Mouse (Mus musculus): ENCODE results near the gene Bsn. TPM values are rescaled to one million over a fixed set of nuclear protein-coding genes. Genes with fewer than 3 reads are reported as not detected.

Gene Bsn
- polyA plus RNA-seq, 1 experiment from 2014 or later = 0.09 TPM

DNA sequence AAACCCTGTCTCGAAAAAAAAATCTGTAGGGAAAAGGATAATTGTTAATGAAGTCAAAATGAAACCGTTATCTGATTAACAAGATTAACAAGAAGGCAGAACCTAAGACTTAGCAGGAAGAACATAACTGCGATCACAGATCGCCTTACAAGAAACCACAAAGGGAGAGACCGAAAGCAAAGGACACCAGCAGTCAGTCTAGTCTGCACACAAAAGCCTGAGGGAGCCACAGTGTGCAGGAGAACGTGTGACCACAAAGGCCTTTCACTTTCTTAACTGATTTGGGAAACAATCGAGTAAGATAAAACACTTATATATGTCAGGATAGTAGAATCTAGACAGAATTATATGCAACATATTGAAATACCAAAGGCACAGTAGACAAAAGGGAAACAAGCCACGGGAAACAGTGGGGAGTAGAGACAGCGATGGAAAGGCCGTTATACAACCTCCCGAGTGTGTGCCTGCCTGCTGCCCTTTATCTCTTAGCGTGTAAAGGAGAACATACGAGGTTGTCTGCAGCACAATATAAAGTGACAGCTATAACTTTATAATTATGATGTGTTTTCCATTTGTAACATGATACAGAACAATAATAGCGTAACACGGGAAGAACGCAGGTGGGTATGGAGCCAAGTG is 26.4 kb downstream of the Bsn start:
- WGBS = 78% methylated on average over 16 of the region's 16 CpGs
- H3K27me3 ChIP-seq (ENCODE audit: control insufficient read depth, insufficient read depth, low read length) = no peaks in the 10 kb centered on the region
- no peak overlapping the region for H3K27ac ChIP-seq (replicated peaks in 1 of 2; ENCODE audit: control insufficient read depth in 1 of 2, insufficient read depth in 1 of 2, low read depth in 2 of 2, low read length in 2 of 2)
- no peaks in the 10 kb centered on the region for H3K4me1 ChIP-seq (ENCODE audit: control insufficient read depth in 2 of 2, insufficient read depth in 2 of 2, low read length in 2 of 2)
- H3K4me2 ChIP-seq (ENCODE audit: low read length) = no peak overlapping the region
- H3K36me3 ChIP-seq (ENCODE audit: control insufficient read depth, insufficient read depth, low read length) = no peaks in the 10 kb centered on the region
- no peak overlapping the region for H3K4me3 ChIP-seq (ENCODE audit: control insufficient read depth in 1 of 2, insufficient read depth in 1 of 2, low read depth in 1 of 2, low read length in 2 of 2)
- no peaks in the 10 kb centered on the region for H3K9me3 ChIP-seq (ENCODE audit: control insufficient read depth, low read length)
- ATAC-seq (ENCODE audit: insufficient number of reproducible peaks, insufficient read depth, low FRiP score, low read depth) = no peak
- no peak overlapping the region for H3K9ac ChIP-seq (ENCODE audit: low read length)

DNA sequence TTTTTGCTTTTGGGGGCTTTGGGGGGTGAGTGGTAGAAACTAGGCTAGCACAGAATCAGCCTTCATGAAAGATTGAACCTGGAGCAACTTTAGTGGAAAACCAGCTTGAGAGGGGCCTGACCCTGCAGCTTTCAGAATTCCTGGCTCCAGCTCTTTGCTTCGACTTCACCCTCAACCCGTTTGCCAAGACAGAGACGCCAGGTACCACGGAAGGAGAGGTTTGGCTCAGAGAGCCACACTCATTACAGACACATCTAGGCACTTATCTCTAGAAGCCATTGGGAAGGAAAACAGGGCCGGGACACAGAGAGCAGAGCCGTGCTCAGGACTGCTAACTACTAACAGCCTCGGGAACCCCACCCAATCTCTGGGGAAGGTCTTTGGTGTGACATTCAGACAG is 32.3 kb downstream of the Bsn start:
- ATAC-seq (ENCODE audit: insufficient number of reproducible peaks, insufficient read depth, low FRiP score, low read depth) = no peak
- no peak overlapping the region for H3K4me2 ChIP-seq (ENCODE audit: low read length)
- no peaks in the 10 kb centered on the region for H3K36me3 ChIP-seq (ENCODE audit: control insufficient read depth, insufficient read depth, low read length)
- WGBS = 26% methylated on average over 7 of the region's 7 CpGs
- H3K27ac ChIP-seq (replicated peaks in 1 of 2; ENCODE audit: control insufficient read depth in 1 of 2, insufficient read depth in 1 of 2, low read depth in 2 of 2, low read length in 2 of 2) = no peak overlapping the region
- H3K4me3 ChIP-seq (ENCODE audit: control insufficient read depth in 1 of 2, insufficient read depth in 1 of 2, low read depth in 1 of 2, low read length in 2 of 2) = no peak overlapping the region
- no peaks in the 10 kb centered on the region for H3K4me1 ChIP-seq (ENCODE audit: control insufficient read depth in 2 of 2, insufficient read depth in 2 of 2, low read length in 2 of 2)
- H3K9ac ChIP-seq (ENCODE audit: low read length) = no peak overlapping the region
- H3K27me3 ChIP-seq (ENCODE audit: control insufficient read depth, insufficient read depth, low read length) = no peaks in the 10 kb centered on the region
- H3K9me3 ChIP-seq (ENCODE audit: control insufficient read depth, low read length) = no peaks in the 10 kb centered on the region

DNA sequence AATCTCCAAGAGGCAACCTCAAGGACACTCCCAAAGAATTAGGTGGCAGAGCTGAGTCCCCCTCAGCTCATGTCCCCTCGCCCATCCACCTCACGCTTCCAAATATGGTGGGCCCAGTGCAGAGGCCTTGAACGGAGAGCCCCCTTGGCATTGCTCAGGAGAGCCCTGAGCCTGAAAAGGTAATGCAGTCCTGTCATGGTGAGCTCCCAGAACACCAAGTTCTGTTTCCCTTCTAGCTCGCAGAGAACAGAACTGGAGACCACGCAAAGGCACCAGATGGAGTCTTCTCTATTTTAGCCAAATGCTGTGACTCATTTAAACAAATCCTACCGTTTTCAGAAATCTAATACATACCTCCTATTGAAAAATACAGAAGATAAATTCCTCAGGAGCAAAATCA is 32.7 kb downstream of the Bsn start:
- H3K4me2 ChIP-seq (ENCODE audit: low read length) = no peak overlapping the region
- 76% methylated on average over 6 of the region's 6 CpGs for WGBS
- no peaks in the 10 kb centered on the region for H3K36me3 ChIP-seq (ENCODE audit: control insufficient read depth, insufficient read depth, low read length)
- ATAC-seq (ENCODE audit: insufficient number of reproducible peaks, insufficient read depth, low FRiP score, low read depth) = no peak
- H3K27me3 ChIP-seq (ENCODE audit: control insufficient read depth, insufficient read depth, low read length) = no peaks in the 10 kb centered on the region
- H3K9ac ChIP-seq (ENCODE audit: low read length) = no peak overlapping the region
- no peaks in the 10 kb centered on the region for H3K4me1 ChIP-seq (ENCODE audit: control insufficient read depth in 2 of 2, insufficient read depth in 2 of 2, low read length in 2 of 2)
- H3K9me3 ChIP-seq (ENCODE audit: control insufficient read depth, low read length) = no peaks in the 10 kb centered on the region
- no peak overlapping the region for H3K4me3 ChIP-seq (ENCODE audit: control insufficient read depth in 1 of 2, insufficient read depth in 1 of 2, low read depth in 1 of 2, low read length in 2 of 2)
- H3K27ac ChIP-seq (replicated peaks in 1 of 2; ENCODE audit: control insufficient read depth in 1 of 2, insufficient read depth in 1 of 2, low read depth in 2 of 2, low read length in 2 of 2) = no peak overlapping the region

DNA sequence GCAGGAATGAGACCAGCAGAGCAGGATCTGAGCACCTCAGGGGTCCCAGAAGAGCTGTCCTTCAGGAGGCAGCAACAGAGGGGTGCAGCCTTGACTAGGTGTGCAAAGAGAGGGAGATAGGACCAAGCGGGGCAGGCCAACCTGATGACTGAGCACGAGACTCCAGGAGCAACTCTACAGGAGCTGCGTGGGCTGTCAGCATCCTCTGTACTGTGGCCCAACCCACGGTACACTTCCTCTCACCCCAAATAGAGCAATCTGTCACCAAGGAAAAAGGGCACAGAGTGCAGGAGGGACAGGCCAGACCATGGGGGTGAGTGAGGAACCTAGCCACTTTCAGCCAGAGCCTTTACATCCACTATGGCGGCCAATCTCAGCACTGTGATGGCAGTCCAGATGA is 33.4 kb downstream of the Bsn start:
- H3K27me3 ChIP-seq (ENCODE audit: control insufficient read depth, insufficient read depth, low read length) = no peaks in the 10 kb centered on the region
- no peaks in the 10 kb centered on the region for H3K36me3 ChIP-seq (ENCODE audit: control insufficient read depth, insufficient read depth, low read length)
- no peak overlapping the region for H3K4me3 ChIP-seq (ENCODE audit: control insufficient read depth in 1 of 2, insufficient read depth in 1 of 2, low read depth in 1 of 2, low read length in 2 of 2)
- no peaks in the 10 kb centered on the region for H3K4me1 ChIP-seq (ENCODE audit: control insufficient read depth in 2 of 2, insufficient read depth in 2 of 2, low read length in 2 of 2)
- no peak overlapping the region for H3K27ac ChIP-seq (replicated peaks in 1 of 2; ENCODE audit: control insufficient read depth in 1 of 2, insufficient read depth in 1 of 2, low read depth in 2 of 2, low read length in 2 of 2)
- 78% methylated on average over 5 of the region's 5 CpGs for WGBS
- ATAC-seq (ENCODE audit: insufficient number of reproducible peaks, insufficient read depth, low FRiP score, low read depth) = no peak
- no peak overlapping the region for H3K9ac ChIP-seq (ENCODE audit: low read length)
- H3K9me3 ChIP-seq (ENCODE audit: control insufficient read depth, low read length) = 0 out of 2 replicates have a peak, but pooled peaks cover 3% of the 10 kb centered on the region
- no peak overlapping the region for H3K4me2 ChIP-seq (ENCODE audit: low read length)

DNA sequence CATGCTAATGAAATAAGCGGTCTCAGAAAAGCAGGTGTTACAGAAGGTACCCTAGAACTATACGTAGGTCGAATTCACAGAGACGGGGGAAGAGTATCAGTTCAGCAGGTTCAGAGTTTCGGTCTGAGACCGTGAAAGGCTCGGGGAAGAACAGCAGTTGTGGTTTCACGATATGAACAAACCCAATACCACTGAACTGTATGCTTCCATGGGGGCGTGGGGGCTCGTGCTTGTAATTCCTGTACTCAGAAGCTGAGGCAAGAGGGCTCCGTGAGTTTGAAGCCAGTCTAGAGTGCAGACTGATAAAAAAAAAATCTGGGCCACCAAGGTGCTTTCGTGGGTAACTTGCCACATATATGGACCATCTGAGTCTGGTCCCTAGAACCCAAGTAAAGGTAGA is 35.4 kb downstream of the Bsn start:
- ATAC-seq (ENCODE audit: insufficient number of reproducible peaks, insufficient read depth, low FRiP score, low read depth) = no peak
- WGBS = 88% methylated on average over 12 of the region's 12 CpGs
- Histone ChIP-seq H3K9me3 (ENCODE audit: control insufficient read depth, low read length) (0 out of 2 replicates have a peak, but pooled peaks cover 6% of the 10 kb centered on the region), H3K4me3 (ENCODE audit: control insufficient read depth in 1 of 2, insufficient read depth in 1 of 2, low read depth in 1 of 2, low read length in 2 of 2) (no peak overlapping the region), H3K9ac (ENCODE audit: low read length) (no peak overlapping the region), H3K4me2 (ENCODE audit: low read length) (no peak overlapping the region), H3K27ac (replicated peaks in 1 of 2; ENCODE audit: control insufficient read depth in 1 of 2, insufficient read depth in 1 of 2, low read depth in 2 of 2, low read length in 2 of 2) (no peak overlapping the region), H3K4me1 (ENCODE audit: control insufficient read depth in 2 of 2, insufficient read depth in 2 of 2, low read length in 2 of 2) (no peaks in the 10 kb centered on the region; a peak in 1 of 4 replicates), H3K36me3 (ENCODE audit: control insufficient read depth, insufficient read depth, low read length) (no peaks in the 10 kb centered on the region), H3K27me3 (ENCODE audit: control insufficient read depth, insufficient read depth, low read length) (no peaks in the 10 kb centered on the region)

DNA sequence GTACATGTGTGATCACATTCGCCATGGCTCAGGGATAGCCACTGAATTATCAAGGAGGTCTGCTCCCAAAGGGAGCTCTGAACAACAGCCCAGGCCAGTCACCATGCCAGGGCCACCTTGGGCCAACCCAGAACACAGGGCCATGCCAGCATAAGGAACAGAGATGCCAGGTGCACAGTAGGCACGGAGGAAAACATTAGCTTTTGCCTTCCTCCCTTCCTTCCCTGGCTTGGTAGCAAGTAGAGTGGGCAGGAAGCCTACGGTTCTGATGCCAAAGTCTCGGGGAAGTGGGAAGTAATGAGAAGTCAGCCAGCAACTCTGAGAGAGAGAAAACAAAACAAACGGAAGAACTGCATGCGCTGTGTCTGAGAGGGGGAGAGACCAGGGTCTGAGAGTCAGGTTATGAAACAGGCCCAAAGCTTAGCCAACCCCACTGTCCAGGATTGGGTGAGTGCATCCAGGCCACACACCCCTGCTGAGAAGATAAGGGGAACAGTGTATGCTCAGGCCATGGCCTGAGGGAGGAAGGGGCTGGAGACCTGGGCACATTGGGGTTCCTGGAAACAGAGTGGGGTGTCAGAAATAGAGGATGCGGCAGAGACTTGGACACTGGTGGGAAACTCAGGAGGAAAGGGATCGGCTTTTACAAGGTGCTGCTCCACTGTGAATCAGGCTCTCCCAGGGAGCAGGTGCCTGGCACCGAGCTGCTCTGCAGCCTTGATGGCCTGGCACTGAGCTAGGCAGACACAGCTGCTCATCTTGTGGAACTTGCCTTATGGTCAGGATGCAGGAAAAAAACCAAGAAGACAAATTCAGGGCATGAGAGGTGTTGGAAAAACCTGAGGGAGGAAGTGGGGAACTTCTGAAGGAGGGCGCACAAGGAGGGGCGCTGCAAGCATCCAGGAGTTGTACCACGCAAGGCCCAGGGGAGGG is 36.4 kb downstream of the Bsn start:
- no peak overlapping the region for H3K4me2 ChIP-seq (ENCODE audit: low read length)
- 78% methylated on average over 12 of the region's 12 CpGs for WGBS
- H3K4me3 ChIP-seq (ENCODE audit: control insufficient read depth in 1 of 2, insufficient read depth in 1 of 2, low read depth in 1 of 2, low read length in 2 of 2) = no peak overlapping the region
- H3K9ac ChIP-seq (ENCODE audit: low read length) = no peak overlapping the region
- no peaks in the 10 kb centered on the region for H3K27me3 ChIP-seq (ENCODE audit: control insufficient read depth, insufficient read depth, low read length)
- H3K4me1 ChIP-seq (ENCODE audit: control insufficient read depth in 2 of 2, insufficient read depth in 2 of 2, low read length in 2 of 2) = no peaks in the 10 kb centered on the region; a peak in 1 of 4 replicates
- H3K36me3 ChIP-seq (ENCODE audit: control insufficient read depth, insufficient read depth, low read length) = no peaks in the 10 kb centered on the region
- H3K27ac ChIP-seq (replicated peaks in 1 of 2; ENCODE audit: control insufficient read depth in 1 of 2, insufficient read depth in 1 of 2, low read depth in 2 of 2, low read length in 2 of 2) = no peak overlapping the region
- 0 out of 2 replicates have a peak, but pooled peaks cover 6% of the 10 kb centered on the region for H3K9me3 ChIP-seq (ENCODE audit: control insufficient read depth, low read length)
- no peak for ATAC-seq (ENCODE audit: insufficient number of reproducible peaks, insufficient read depth, low FRiP score, low read depth)

DNA sequence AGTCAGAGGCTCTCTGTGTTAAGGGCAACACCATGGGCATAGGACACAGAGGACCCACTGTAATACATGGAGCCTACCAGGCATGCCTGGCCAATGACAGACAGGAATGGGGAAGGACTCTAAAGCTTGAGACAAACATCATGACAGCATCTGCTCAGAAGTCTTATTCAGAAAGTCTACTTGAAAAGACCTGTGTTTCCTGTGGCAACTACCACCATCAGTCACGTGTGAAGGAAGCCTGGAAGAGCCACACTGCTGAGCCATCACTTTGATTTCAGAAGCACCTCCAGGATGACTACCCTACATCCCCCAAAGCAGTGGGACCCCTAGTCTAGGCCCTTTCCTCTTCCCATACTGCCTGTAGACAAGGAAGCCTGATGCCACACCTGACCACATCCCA is 39.7 kb downstream of the Bsn start:
- 79% methylated on average over 1 of the region's 1 CpGs for WGBS
- H3K4me3 ChIP-seq (ENCODE audit: control insufficient read depth in 1 of 2, insufficient read depth in 1 of 2, low read depth in 1 of 2, low read length in 2 of 2) = no peak overlapping the region
- peaks cover 0 to 2% of the 10 kb centered on the region in 2 experiments; a peak in 1 of 4 replicates for H3K4me1 ChIP-seq (ENCODE audit: control insufficient read depth in 2 of 2, insufficient read depth in 2 of 2, low read length in 2 of 2)
- H3K27me3 ChIP-seq (ENCODE audit: control insufficient read depth, insufficient read depth, low read length) = no peaks in the 10 kb centered on the region
- H3K9me3 ChIP-seq (ENCODE audit: control insufficient read depth, low read length) = 0 out of 2 replicates have a peak, but pooled peaks cover 6% of the 10 kb centered on the region
- H3K36me3 ChIP-seq (ENCODE audit: control insufficient read depth, insufficient read depth, low read length) = no peaks in the 10 kb centered on the region
- H3K4me2 ChIP-seq (ENCODE audit: low read length) = no peak overlapping the region
- H3K27ac ChIP-seq (replicated peaks in 1 of 2; ENCODE audit: control insufficient read depth in 1 of 2, insufficient read depth in 1 of 2, low read depth in 2 of 2, low read length in 2 of 2) = no peak overlapping the region
- ATAC-seq (ENCODE audit: insufficient number of reproducible peaks, insufficient read depth, low FRiP score, low read depth) = no peak
- H3K9ac ChIP-seq (ENCODE audit: low read length) = no peak overlapping the region
